Mouse (Mus musculus): ENCODE results near the gene Taar7d.

GRCm38 (mm10) chr10:24007034-24007433 is 20.0 kb upstream of the Taar7d start:
- TF ChIP-seq POLR2A (IDR thresholded peaks at IDR 0.05; ENCODE audit: borderline replicate concordance, extremely low read depth, low read depth, low read length) (no peak), CTCF (IDR thresholded peaks at IDR 0.05; ENCODE audit: insufficient read depth, low read length) (no peak)
